Mouse (Mus musculus) C2C12 (cell line): ENCODE measurements around the gene Rbm6.

Experiments used
- CTCF ChIP-seq: IDR thresholded peaks from one replicate; pipeline ENCODE4 v1.5.1; 2011; ENCODE audit not compliant: control insufficient read depth, insufficient read depth, insufficient read length
- USF1 ChIP-seq: IDR thresholded peaks from one replicate; pipeline ENCODE4 v1.6.1; 2011; ENCODE audit warnings: low read depth, mild to moderate bottlenecking, control low read depth, moderate library complexity

DNA sequence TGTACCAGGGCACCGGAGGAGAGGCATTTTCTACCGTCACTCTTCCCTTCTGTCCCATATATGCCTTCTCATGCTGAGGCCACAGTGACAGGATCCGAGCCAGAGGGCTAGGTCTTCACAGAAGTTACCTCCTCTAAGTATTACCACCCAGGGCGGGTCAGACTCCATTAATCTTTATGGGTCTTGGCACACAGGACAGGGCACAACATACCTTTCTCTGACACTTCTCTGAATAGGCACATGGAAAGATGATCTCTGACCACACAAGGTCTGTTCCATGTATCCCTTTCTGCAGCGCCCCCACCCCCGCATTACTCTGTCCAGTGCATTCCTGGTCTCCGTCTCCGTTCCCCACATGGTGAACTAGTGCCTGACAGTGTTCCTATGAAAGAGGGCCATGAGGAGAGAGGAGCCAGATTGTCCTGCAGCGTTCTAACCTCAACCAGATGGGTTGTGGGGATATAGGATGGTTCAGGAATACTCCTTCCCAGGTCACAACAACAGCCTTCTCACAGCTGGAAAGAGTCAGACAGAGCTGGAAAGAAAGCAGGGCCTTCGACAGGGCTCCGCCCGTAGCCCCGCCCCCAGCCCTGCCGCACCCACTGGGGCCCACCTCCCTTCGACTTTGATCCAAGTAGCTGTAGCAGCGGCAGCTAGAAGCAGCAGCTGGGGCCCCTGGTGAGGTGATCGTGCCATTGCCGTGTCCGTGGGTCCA, 33.4 kb upstream of the Rbm6 start, which contains the start of gene Mst1r:
- TF ChIP-seq USF1 (no peak), CTCF (no peak)
